Mouse (Mus musculus) hindbrain, embryonic 14.5 days (tissue): ENCODE measurements around the gene Ncmap. TPM values are rescaled to one million over a fixed set of nuclear protein-coding genes. Genes with fewer than 3 reads are reported as not detected.
A peak's percentile ranks its signal among the peaks of the same experiment; 100 is the strongest.
"Not testable (repeated sequence)": the region's sequence is repeated elsewhere in the genome, so short reads cannot be mapped to it uniquely, and the experiment has no call there.

ENCODE experiments used
- ATAC-seq: fragments of 200-750 bp; cut with Nextera tagmentation; 2 replicates; pipeline ENCODE4 v1.8.0; 2017; ENCODE audit warnings: moderate number of reproducible peaks, mild to moderate bottlenecking, moderate TSS enrichment, moderate library complexity; ENCODE audit not compliant: low FRiP score
- DNase-seq: peaks from one replicate; pipeline ENCODE4 v3.0.0-alpha.2; 2015; ENCODE audit warnings: low spot score
- H3K27ac ChIP-seq: fragments of 300-500 bp; sonication (generic); 2 replicates; pipeline ENCODE4 v1.5.1; 2014; ENCODE audit warnings: mild to moderate bottlenecking, moderate library complexity
- H3K27me3 ChIP-seq: fragments of 300-500 bp; sonication (generic); 2 replicates; pipeline ENCODE4 v1.6.1; 2014; ENCODE audit warnings: mild to moderate bottlenecking, low read length, mixed read lengths; ENCODE audit not compliant: control insufficient read depth, insufficient read depth
- H3K36me3 ChIP-seq: fragments of 300-500 bp; sonication (generic); replicated peaks from 2 replicates; pipeline ENCODE4 v1.6.1; 2014; ENCODE audit not compliant: control insufficient read depth, insufficient read depth
- H3K4me1 ChIP-seq: fragments of 300-500 bp; sonication (generic); replicated peaks from 2 replicates; pipeline ENCODE4 v1.6.1; 2014; ENCODE audit warnings: antibody characterized with exemption, low read length, mixed read lengths; ENCODE audit not compliant: control insufficient read depth, insufficient read depth
- H3K4me2 ChIP-seq: fragments of 300-500 bp; sonication (generic); replicated peaks from 2 replicates; pipeline ENCODE4 v1.6.1; 2014; ENCODE audit warnings: mild to moderate bottlenecking, moderate library complexity
- H3K4me3 ChIP-seq: fragments of 300-500 bp; sonication (generic); replicated peaks from 2 replicates; pipeline ENCODE4 v1.5.1; 2014; ENCODE audit warnings: mild to moderate bottlenecking, low read length
- H3K9ac ChIP-seq: fragments of 300-500 bp; sonication (generic); 2 replicates; pipeline ENCODE4 v1.6.1; 2014
- H3K9me3 ChIP-seq: fragments of 300-500 bp; sonication (generic); 2 replicates; pipeline ENCODE4 v1.6.1; 2016; ENCODE audit warnings: low read length; ENCODE audit not compliant: control insufficient read depth
- WGBS: fragments of 180-500 bp; shearing (Covaris S2); extraction: QIAGEN DNeasy Blood & Tissue Kit; methylation state at CpG from one replicate; pipeline ENCODE4 v1.1.7; 2014; 5-methylcytosine and 5-hydroxymethylcytosine counted together
- polyA plus RNA-seq: library from polyadenylated mRNA; unstranded; fragments of >200 nt; fragmentation: Nextera tagmentation; extraction: Ambion mirVana; gene quantifications from 2 replicates; pipeline ENCODE4 v1.2.1, GENCODE M21; 2014

Ncmap gene
- polyA plus RNA-seq, 1 experiment from 2014 or later: 1.0 TPM

DNA sequence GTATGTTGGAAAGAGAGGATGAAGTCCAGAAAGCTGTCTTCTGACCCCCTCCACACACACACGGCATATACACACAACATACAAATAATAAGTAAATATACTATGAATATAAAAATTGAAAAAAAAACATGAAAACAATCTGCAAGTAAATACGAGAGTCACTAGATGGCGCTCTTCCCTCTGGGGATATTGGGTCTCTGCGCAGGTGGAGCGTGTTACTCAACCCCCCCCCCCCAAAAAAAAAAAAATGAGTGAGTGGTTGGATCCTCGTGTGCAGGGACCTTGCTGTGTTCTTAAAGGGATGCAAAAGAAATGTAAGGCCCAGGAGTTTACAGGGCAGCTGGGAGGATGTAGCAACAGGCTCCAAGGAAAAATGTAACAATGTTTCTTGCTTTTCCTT lies 39.3 kb downstream of the Ncmap start:
- peaks cover 8% of the 10 kb centered on the region for H3K4me1 ChIP-seq
- no peak overlapping the region for H3K27ac ChIP-seq
- no peaks in the 10 kb centered on the region for H3K27me3 ChIP-seq
- H3K36me3 ChIP-seq: no peaks in the 10 kb centered on the region
- ATAC-seq: no peak
- no peaks in the 10 kb centered on the region for H3K9me3 ChIP-seq
- WGBS: 2% methylated on average over 6 of the region's 6 CpGs
- no peak overlapping the region for H3K9ac ChIP-seq
- peak; percentile 63 for DNase-seq
- H3K4me2 ChIP-seq: no peak overlapping the region
- H3K4me3 ChIP-seq: no peak overlapping the region

DNA sequence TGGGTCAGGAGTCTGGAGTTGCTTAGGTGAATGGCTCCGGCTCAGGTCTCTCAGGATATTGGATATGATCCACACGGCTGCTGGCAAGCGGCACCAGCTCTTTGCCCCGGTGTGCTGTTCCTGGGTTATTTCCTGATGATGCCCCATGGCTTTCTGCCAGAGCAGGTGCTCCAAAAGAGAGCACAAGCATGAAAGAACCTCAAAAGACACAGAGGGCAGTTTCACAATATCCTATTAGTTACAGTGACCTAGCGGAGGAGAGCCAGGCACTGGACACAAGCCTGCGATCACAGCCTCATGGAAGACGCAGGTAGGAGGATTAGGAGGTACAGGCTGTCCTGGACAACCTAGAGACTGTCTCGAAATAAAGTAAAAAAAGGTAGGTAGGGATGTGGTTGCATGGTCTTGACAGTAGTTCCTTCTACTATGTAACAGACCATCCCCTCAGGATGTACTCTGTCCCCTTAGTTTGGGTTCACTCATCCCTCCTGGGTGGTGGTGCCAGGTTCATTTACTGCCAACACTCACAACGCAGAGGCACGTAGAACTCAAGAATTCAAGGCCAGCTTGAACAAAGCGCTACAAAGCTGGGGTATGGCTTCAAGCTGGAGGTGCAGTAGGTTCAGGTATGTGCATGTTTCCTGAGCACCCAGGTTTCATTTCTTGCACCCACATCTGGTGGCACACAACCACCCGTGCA lies 40.7 kb downstream of the Ncmap start:
- no peak for DNase-seq
- 88% methylated on average over 12 of the region's 12 CpGs for WGBS

DNA sequence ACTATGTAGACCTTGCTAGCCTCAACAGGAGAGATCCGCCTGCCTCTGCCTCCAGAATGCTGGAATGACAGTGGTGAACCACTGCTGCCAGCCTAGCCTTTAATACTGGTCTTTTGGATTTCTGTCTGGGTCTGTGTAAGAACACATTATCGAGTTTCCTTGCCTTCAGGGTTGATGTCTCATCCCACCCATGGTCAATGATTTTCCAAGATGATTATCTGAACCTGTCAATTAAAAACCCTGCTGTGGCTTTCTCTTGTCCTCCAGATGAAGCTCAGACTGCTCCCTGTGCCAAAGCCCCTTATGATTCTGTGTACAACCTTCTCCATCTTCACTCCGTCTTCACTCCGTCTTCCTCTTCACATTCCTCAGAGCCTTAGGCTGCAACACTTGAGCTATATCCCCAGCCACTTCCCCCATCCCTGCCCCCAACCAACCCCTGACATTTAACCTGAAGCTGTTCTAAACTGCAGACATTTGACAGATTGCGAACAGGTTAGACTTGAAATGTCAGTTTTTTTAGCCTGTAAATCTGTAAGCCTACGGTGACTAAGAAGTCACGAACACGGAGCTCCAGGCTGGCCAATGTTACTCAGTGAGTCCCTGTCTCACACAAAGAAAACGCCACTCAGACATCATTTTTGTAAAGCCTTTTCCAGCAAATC lies 42.0 kb downstream of the Ncmap start:
- no peak overlapping the region for H3K27ac ChIP-seq
- no peak overlapping the region for H3K9ac ChIP-seq
- no peaks in the 10 kb centered on the region for H3K9me3 ChIP-seq
- no peak overlapping the region for H3K4me2 ChIP-seq
- peaks cover 18% of the 10 kb centered on the region for H3K4me1 ChIP-seq
- H3K36me3 ChIP-seq: no peaks in the 10 kb centered on the region
- ATAC-seq (no peak), DNase-seq (no peak)
- H3K4me3 ChIP-seq: no peak overlapping the region
- WGBS: 85% methylated on average over 9 of the region's 9 CpGs
- no peaks in the 10 kb centered on the region for H3K27me3 ChIP-seq

More for the DNA sequence above, 40.7 kb downstream of the Ncmap start:
- Histone ChIP-seq H3K27ac (no peak overlapping the region), H3K9ac (no peak overlapping the region), H3K4me2 (no peak overlapping the region), H3K9me3 (no peaks in the 10 kb centered on the region), H3K36me3 (no peaks in the 10 kb centered on the region), H3K4me3 (no peak overlapping the region), H3K27me3 (no peaks in the 10 kb centered on the region), H3K4me1 (peaks cover 8% of the 10 kb centered on the region)
- no peak for ATAC-seq

DNA sequence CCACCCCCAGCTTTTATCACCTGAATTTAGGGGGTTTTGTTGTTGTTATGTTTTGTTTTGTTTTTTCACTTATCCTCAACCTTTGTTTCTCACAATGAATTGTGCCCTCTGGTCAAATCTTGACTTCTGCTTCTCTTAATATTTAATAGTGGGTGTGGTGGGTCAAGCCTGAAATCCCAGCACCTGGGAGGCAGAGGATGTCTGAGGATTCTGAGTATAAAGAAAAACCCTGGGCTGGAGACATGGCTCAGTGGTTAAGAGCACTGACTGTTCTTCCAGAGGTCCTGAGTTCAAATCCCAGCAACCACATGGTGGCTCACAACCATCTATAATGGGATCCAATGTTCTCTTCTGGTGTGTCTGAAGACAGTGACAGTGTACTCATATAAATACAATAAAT lies 43.3 kb downstream of the Ncmap start:
- peaks cover 18% of the 10 kb centered on the region for H3K4me1 ChIP-seq
- H3K4me2 ChIP-seq, H3K4me3 ChIP-seq, H3K27me3 ChIP-seq, H3K36me3 ChIP-seq, ATAC-seq, DNase-seq, H3K9ac ChIP-seq, H3K9me3 ChIP-seq: not testable (repeated sequence)
- peak overlapping the region; percentile 97 for H3K27ac ChIP-seq

DNA sequence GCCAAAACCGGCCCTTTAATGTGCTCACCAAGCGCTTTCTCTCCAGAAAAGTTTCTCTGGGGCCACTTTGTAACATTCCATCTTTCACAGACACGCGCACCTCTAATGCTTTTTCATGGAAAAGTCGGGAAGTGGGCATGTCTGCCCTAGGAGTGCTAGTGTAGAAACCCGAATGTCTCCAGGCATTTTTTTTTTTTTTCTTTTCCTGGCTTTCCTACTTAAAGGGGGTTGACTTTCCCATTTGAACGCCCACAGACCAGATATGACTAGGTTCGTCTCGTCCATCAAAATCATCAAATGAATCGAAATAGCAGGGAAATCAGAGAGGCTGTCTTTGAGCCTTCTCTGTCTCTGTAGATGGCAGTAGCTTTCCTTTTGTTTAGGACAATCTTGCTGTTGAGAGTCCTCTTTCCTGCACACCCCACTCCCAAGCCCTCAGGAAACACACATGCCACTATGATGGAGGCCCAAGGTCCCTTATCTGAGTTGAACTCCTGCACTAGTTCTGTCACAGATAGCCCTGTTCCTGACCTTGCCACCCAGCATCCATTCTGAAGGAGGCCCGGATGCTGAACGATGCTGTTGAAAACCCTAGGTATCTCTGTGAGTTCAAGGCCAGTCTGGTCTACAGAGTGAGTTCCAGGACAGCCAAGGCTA lies 44.1 kb downstream of the Ncmap start:
- no peak for ATAC-seq
- Histone ChIP-seq H3K9me3 (no peaks in the 10 kb centered on the region), H3K4me3 (peak overlapping the region; percentile 99), H3K27me3 (no peaks in the 10 kb centered on the region), H3K4me2 (peak overlapping the region; percentile 63), H3K27ac (peak overlapping the region; percentile 97), H3K4me1 (peaks cover 18% of the 10 kb centered on the region), H3K36me3 (no peaks in the 10 kb centered on the region), H3K9ac (peak overlapping the region; percentile 65)
- WGBS: 23% methylated on average over 12 of the region's 12 CpGs
- DNase-seq: peak; percentile 24

DNA sequence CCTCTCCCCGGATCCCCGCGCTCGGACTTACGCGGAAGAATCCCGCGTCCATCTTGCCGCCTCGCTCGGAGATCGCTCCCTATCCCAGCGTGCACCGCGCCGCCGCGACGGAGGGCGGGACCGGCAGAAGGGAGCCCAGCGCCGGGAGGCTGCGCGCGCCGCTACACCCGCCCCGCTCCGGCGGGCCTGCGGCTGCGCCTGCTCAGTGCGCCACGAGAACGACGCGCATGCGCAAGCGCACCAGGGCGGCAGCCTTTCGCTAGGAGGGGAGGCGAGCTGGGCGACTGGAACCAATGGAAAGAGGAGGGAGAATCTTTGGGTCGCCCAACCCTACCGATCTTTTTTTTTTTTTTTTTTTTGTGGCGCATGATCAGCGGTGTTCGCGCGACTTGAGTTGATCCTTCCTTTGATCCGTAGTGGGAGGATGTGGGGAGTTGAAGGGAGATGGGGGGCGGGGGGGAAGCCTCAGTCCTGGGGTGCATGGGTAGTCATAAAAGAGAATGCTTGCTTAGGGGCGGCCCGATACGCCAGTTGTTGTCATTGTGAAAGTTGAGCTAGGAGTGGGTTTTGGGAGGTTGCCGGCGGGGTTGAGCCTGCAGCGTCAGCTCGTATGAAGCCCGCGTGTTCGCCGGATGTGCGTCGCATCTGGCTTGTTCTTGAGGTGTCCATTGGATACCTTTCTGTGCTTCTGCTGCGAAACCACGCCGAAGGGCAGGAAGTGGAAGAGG lies 44.8 kb downstream of the Ncmap start, which contains the start of gene Srrm1:
Srrm1 (minus strand) TSS at position 256 of the 728 bp plus-strand sequence.
- peak within 1 kb of the TSS; percentile 67 for H3K4me2 ChIP-seq
- peak; percentile 96 for ATAC-seq
- H3K27me3 ChIP-seq: no peaks in the 10 kb centered on the region
- H3K36me3 ChIP-seq: no peaks in the 10 kb centered on the region
- WGBS: 0% methylated on average over 69 of the region's 69 CpGs
- H3K9me3 ChIP-seq: no peaks in the 10 kb centered on the region
- peak; percentile 100 for DNase-seq
- peak within 1 kb of the TSS; percentile 98 for H3K9ac ChIP-seq
- H3K4me1 ChIP-seq: peaks cover 18% of the 10 kb centered on the region
- peak within 1 kb of the TSS; percentile 99 for H3K4me3 ChIP-seq
- H3K27ac ChIP-seq: peak within 1 kb of the TSS; percentile 97

DNA sequence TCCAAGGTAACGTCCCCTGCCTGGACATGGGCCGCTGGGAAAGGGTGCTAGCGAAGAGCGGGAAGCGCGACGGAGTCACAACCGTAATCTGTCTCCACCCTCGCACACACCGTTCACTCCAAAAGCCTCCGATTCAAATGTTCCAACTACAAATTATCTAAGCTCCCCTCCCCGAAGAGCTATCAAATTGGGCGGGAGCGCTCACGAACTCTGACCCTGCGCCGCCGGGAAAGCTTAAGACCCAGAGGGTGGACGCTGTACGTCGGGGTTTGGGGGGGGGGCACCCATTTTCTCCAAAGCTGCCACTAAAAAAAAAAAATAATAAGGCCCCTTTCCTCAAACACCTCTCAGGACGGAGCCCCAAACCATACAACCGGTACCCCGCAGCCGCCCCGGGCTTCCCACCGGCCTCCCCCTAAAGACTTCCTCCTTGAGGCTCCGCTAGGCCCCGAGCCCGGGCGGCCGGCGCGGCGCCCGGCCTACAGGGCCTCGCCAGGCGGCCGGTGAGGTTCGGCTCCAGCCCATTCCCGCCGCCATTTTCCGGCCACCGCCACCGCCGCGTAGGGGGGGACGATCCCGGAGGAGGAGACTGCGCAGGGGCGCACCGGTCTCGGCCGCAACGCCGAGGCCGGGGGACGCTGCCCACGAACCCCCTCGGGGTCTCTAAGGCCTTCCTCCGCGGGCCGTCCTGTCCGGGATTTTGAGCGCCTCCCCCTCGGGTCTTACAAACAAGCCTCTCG lies 45.5 kb downstream of the Ncmap start:
- Histone ChIP-seq H3K9me3 (no peaks in the 10 kb centered on the region), H3K27ac (peak overlapping the region; percentile 97), H3K27me3 (no peaks in the 10 kb centered on the region), H3K4me3 (peak overlapping the region; percentile 99), H3K9ac (peak overlapping the region; percentile 98), H3K36me3 (no peaks in the 10 kb centered on the region), H3K4me1 (peaks cover 18% of the 10 kb centered on the region), H3K4me2 (peak overlapping the region; percentile 67)
- under 1% methylated on average over 63 of the region's 67 CpGs for WGBS
- ATAC-seq: peak; percentile 25
- DNase-seq: no peak

DNA sequence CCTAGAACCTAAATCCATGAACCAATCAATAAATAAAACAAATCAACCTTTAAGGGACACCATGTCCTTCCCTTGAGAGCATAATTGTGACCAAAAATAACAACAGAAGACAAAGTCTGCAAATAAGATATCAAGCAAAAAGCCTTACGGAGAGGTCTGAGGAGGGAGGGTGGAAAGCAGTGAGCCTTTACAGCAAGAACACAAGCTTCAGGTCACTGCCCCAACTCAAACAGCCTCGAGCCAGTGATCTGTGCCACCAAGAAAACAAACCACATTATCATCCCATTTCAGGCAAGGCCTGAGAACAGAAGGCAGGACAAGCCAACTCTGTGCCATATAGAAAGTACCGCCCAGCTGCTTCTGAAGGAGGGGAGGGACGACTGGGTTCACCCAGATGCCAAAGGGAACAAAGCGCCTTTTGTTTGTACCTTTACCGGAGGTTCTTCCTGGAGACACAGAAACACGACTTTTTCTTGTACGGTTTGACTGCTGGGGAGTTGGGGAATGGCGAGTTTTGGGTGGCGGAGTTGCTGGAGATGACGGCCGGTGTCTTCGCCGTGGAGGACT lies 60.6 kb downstream of the Ncmap start:
- no peak overlapping the region for H3K4me2 ChIP-seq
- H3K36me3 ChIP-seq: peaks cover 98% of the 10 kb centered on the region
- H3K27me3 ChIP-seq: no peaks in the 10 kb centered on the region
- no peak for DNase-seq
- no peaks in the 10 kb centered on the region for H3K4me1 ChIP-seq
- no peak for ATAC-seq
- WGBS: 71% methylated on average over 14 of the region's 14 CpGs
- no peaks in the 10 kb centered on the region for H3K9me3 ChIP-seq
- no peak overlapping the region for H3K9ac ChIP-seq
- H3K27ac ChIP-seq: no peak overlapping the region
- H3K4me3 ChIP-seq: no peak overlapping the region
